Mouse (Mus musculus) thymus, postnatal 14 days (tissue): ENCODE data around the gene Pygl.
"Not testable (repeated sequence)": the region's sequence is repeated elsewhere in the genome, so short reads cannot be mapped to it uniquely, and the experiment has no call there.

Experiments used
- DNase-seq: peaks from one replicate; pipeline ENCODE4 v3.0.0; 2021

Gene Pygl

GRCm38 (mm10) chr12:70227121-70227932, 4.0 kb downstream of the Pygl start:
- peak; percentile 79 for DNase-seq

DNA sequence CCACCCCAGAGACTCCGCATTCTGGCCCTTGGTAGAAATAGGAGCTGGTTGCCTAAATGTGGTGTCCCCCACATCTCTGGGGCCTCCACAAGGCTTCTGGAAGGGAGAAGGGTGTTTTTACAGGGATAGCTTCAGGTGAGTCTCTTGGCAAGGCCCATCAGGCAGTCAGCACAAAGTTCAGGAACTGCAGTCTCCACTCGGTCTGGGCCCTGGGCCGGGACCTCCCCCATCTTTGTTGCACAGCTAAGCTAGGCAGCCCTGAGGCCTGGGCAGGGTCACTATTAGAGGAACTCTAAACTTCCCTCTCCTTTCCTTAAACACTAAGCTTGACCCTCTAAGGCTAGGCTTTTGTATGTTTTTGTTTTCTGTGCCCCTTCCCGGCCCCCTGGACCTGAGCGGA, 4.6 kb downstream of the Pygl start:
- DNase-seq, result no peak

- DNase-seq, result no peak
These were observed 8.0 kb downstream of the Pygl start for GRCm38 (mm10) chr12:70223331-70223730.

DNA sequence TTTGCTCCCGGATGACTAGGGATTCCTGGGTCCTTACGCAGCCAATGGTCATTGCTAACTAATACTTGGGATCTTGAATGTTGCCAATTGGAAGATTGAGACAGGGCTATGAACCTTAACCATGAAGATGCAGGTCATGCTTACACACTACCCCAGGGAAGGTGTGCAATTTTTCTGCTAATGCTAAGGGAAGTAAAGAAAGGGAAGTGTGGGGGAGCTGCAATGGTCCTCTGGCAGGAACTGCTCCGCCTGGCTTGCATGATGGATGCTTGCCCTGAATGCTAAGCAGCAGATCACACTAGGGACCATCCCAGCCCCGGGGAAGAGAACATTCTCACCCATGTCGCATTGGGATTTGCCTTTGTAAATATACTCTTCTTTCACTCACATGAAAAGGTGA, 9.9 kb downstream of the Pygl start:
- no peak for DNase-seq

DNA sequence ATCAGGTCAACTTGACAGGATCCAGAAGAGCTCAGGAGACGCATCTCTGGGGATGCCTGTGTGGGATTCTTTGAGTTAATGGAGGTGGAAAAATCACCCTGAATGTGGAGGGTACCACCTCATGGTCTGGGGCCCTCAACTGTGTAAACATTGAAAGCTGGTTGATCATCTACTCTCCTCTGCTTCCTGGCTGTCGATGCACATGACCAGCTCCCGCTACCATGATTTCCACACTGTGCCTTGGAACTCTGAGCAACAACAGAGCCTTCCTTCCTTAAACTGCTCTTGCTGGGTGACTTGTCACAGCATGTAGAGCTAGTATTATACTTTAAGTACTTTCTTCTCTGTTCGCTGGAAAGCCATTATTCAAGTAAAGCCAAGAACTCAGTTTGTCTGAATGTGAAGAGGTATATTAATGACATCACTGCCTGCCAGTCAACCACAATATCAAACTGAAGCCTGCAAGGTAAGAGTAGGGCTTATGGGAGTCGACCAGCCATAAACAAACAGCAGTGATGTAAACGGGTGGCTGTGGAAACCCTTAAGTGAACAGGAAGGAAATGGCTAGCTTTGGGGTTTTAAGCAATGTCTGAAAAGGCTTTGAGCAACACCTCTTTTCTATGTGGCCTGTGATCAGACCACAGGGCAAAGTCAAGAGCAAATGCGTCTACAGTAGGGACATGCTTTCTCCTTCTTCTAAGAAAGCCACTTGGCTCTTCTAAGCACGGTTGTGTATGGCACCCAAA, 12.3 kb downstream of the Pygl start:
- no peak for DNase-seq

DNA sequence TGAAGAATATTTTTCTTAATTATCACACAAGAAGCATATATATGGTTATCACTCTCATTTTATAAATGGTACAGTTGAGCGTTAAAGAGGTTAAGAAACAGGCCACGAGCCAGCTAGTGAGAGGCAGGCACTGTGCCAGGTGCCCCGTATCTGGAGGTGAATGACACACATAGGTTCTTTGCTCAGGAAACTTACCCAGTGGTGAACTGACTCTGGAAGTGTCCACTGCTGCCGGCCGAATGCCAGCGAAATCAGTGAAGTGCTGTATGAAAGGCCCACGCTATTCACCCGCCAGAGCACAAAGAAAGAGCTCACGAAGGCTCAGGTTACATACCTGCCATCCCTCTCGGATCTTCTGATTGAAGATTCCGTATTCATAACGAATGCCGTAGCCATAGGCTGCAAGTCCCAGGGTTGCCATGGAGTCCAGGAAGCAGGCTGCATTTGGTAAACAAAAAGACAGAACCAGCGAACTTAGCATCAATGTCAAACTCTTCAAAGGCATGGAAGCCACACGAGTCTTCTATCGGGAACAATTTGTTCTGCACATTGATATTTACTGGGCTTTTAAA, 15.0 kb downstream of the Pygl start:
- no peak for DNase-seq

DNA sequence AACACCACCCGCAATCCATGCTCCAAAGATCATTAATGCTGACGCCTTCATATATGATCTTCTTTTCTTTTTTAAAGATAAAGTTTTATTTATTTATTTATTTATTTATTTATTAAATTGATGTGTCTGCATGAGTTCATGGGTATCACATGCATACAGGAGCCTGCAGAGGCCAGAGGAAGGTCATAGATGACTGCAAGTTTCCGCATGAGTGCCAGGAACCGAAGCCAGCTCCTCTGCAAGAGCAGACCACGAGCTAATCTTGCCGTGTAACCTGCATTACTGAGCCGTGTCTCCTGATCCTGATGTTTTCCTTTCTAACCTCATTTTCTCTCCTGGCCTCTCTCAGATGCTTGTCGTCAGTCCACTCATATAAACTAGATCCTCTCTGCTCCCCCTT, 17.0 kb downstream of the Pygl start:
- DNase-seq, result no peak

GRCm38 (mm10) chr12:70213601-70214000, 17.7 kb downstream of the Pygl start:
- no peak for DNase-seq

GRCm38 (mm10) chr12:70212501-70212900, 18.8 kb downstream of the Pygl start:
- DNase-seq, result no peak

DNA sequence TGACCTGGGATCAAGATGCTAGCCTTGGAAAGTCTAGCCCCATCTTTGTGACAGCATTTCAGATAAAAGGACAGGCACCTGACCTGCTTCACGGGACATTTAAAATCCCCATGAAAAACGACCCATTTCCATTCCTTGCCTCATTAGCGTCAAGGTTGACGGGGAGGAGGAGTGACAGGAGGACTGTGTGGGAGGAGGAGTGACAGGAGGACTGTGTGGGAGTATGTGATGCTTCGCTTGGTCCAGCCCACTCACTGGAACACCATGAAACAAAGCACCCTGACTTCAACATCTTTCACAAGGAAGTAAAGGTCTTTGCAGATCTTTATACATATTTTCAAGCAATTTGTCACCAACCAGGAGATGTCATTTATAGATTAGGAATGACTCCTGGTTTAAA, 23.1 kb downstream of the Pygl start:
- no peak for DNase-seq

DNA sequence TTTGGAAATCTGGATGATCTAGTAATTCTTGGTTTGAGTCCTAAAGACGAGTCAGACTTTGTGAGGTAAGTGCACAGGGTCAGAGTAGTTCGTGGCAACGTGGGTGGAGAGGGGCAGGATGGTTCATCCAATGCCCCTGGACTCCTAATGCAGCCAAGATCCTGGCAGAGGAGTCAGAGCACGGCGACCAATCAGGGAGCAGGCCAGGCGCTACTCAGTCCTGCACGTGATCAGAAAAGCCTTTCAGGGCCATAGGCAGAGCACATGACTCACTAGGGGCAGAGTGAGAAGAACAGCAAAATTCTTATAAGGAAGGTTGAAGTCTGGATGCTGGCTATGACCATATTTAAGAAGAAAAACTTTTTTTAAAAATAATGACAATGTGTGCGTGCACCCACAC, 26.9 kb downstream of the Pygl start:
- no peak for DNase-seq

GRCm38 (mm10) chr12:70201926-70202529, 29.3 kb downstream of the Pygl start:
- no peak for DNase-seq

DNA sequence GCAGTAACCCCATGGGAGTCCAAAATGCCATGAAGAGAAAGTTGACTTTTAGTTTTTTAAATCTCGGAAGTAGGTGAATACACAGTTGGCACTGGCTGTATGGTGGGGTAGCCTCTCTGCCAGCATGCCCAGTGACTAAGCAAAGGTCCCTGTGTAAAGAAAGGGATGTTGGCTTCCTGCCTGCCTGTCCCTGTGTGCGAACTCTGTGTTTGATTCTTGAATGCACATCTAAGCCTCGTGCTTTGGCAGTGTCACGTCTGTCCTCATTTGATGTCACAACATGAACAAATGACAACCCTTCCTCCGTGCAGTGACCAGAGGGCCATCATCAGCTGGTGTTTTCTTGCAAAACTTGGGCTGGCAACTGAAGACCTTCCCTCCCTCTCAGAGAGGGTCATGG, 34.9 kb downstream of the Pygl start:
- no peak for DNase-seq

DNA sequence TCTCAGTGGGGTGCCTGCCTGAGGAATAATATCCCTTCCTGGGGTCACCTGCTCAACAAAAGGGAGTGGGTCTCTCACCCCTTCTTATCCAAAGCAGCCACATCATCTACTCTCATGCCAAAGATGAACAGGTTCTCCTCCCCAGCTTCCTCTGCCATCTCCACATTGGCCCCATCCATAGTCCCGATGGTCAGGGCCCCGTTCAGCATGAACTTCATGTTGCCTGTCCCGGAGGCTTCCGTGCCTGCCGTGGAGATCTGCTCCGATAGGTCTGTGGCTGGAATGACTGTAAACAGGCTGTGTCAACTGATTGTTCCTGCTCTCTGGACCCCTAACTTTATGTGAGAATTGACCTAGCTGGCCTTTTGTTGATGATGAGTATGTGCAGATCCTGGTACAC, 35.9 kb downstream of the Pygl start:
- DNase-seq, result no peak

- DNase-seq, result no peak
These were observed 39.0 kb downstream of the Pygl start for GRCm38 (mm10) chr12:70192267-70192727.

DNA sequence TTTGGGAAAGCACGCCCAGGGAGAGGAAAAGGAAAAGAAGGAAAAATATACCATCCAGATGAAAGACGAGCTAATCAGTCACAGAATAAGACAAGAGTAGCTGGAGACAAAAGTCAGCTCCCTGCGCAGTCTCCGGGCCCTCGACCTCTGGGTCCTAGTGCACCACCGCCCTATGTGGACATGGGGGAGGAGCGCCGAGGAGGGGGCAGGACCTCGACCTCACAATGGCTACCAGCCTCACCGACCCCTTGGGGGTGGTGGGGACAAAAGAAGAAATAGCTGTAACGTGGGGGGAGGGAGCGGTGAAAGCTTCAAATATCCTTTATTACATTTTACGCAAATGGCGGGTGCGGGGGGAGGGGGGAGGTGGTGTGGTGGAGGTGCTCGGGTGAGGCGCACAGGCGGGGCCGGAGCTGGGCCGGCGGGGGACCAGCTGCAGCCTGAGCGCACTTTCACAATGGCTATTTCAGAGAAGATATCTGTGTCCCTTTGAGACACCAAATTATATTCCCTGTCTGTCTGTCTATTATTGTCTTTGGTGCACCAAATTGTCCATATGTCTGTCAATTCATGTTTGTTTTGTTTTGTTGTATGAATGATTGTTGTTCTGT, 47.0 kb downstream of the Pygl start:
- DNase-seq, result no peak

- DNase-seq, result not testable (repeated sequence)
These were observed 47.8 kb downstream of the Pygl start for GRCm38 (mm10) chr12:70183507-70183906.

DNA sequence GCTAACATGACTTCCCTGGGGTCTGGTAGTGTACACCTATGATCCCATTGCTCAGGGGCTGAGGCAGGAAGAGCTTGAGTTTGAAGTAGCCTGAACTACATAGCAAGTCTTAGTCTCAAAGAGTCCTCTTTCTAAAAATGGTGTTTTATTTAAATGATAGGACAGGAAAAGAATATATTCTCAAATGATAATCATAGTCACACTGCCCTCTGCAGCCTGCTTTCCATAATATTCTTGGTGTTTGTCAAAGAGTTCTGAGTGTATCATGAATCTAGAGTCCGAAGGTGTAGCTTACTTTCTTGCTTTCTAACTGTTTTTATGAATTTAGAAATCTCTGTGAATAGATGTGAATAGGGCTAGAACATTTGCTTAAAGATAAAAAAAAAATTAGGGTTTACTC, 61.3 kb downstream of the Pygl start:
- DNase-seq, result no peak

GRCm38 (mm10) chr12:70167950-70168349, 63.3 kb downstream of the Pygl start:
- no peak for DNase-seq

DNA sequence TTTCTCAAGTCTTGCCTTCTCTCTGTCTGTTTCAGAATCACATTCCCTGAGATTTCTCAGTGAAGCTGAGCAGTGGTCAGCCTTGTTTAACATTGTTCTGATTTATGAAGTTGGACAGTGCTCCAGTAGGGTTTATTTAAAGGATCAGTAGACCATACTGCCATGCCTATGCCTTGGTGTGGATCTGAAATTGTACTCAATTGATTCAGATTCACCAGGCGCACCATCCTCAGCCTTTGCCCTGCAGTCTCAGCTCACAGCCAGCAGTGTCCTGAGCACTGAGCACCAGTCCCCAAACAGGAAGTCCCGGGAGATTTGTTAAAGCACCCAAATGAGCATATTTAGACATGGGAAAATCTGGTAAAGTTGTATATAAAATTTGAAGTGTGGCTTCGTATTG, 66.5 kb downstream of the Pygl start:
- DNase-seq, result no peak

- DNase-seq, result no peak
These were observed 70.2 kb downstream of the Pygl start for GRCm38 (mm10) chr12:70161057-70161456.

GRCm38 (mm10) chr12:70157292-70158066, 73.8 kb downstream of the Pygl start:
- no peak for DNase-seq
